Mouse (Mus musculus) lung, adult 10 weeks (tissue): ENCODE data around the gene Taldo1. TPM values are rescaled to one million over a fixed set of nuclear protein-coding genes. Genes with fewer than 3 reads are reported as not detected.

Source experiments
- polyA plus RNA-seq: library from polyadenylated mRNA; stranded (reverse); fragments of 350-450 nt; fragmentation: Illumina TruSeq; extraction: RNeasy Lipid Tissue Mini Kit (QIAGEN cat#74804); gene quantifications from one replicate; pipeline ENCODE4 v1.2.3, GENCODE M21; 2014; ENCODE audit warnings: low read depth, low replicate concordance; ENCODE audit not compliant: insufficient read depth

The Taldo1 gene
- polyA plus RNA-seq = 203 TPM

GRCm38 (mm10) chr7:141391625-141392551, at the start of gene Taldo1:
Gene Taldo1 (plus strand): TSS chr7:141392199.

GRCm38 (mm10) chr7:141413809-141414584, 22.0 kb downstream of the Taldo1 start, which contains the start of gene Gatd1:
Gene Gatd1 (minus strand): TSS chr7:141414136.

GRCm38 (mm10) chr7:141429310-141429709, 37.3 kb downstream of the Taldo1 start, which contains the start of gene Cend1:
Gene Cend1 (minus strand): TSS chr7:141429491.

GRCm38 (mm10) chr7:141437178-141438120, 45.5 kb downstream of the Taldo1 start, which contains the start of gene Slc25a22:
Gene Slc25a22 (minus strand): TSS chr7:141437892.

GRCm38 (mm10) chr7:141443828-141444237, 51.8 kb downstream of the Taldo1 start, which contains the start of gene Pidd1:
Gene Pidd1 (minus strand): TSS chr7:141444025.

GRCm38 (mm10) chr7:141447110-141447991, 55.4 kb downstream of the Taldo1 start, which contains the start of gene Rplp2:
Gene Rplp2 (plus strand): TSS chr7:141447370.

Other genes starting within 250 kb of the Taldo1 start
- gene Rnh1, start 219.3 kb upstream of the Taldo1 start, polyA plus RNA-seq = 139 TPM
- 93.0 TPM for gene Hras, start 198.2 kb upstream of the Taldo1 start, polyA plus RNA-seq
- 7.3 TPM for gene Lrrc56, start 198.0 kb upstream of the Taldo1 start, polyA plus RNA-seq
- gene Lmntd2, start 178.1 kb upstream of the Taldo1 start, polyA plus RNA-seq = 1.0 TPM
- gene Rassf7, start 176.3 kb upstream of the Taldo1 start, polyA plus RNA-seq = 55.1 TPM
- 26.6 TPM for gene Phrf1, start 163.4 kb upstream of the Taldo1 start, polyA plus RNA-seq
- gene Irf7, start 125.7 kb upstream of the Taldo1 start, polyA plus RNA-seq = 21.8 TPM
- gene Cdhr5, start 115.4 kb upstream of the Taldo1 start, polyA plus RNA-seq = 0.23 TPM
- gene Sct, start 113.1 kb upstream of the Taldo1 start, polyA plus RNA-seq = not detected
- not detected for gene Drd4, start 100.2 kb upstream of the Taldo1 start, polyA plus RNA-seq
- gene Deaf1, start 64.5 kb upstream of the Taldo1 start, polyA plus RNA-seq = 20.4 TPM
- gene Tmem80, start 64.5 kb upstream of the Taldo1 start, polyA plus RNA-seq = 25.4 TPM
- gene Eps8l2, start 53.3 kb upstream of the Taldo1 start, polyA plus RNA-seq = 30.4 TPM
- gene Gatd1, start 21.9 kb downstream of the Taldo1 start, polyA plus RNA-seq = 24.6 TPM
- 0.50 TPM for gene Cend1, start 37.3 kb downstream of the Taldo1 start, polyA plus RNA-seq
- 12.9 TPM for gene Slc25a22, start 45.7 kb downstream of the Taldo1 start, polyA plus RNA-seq
- 0.81 TPM for gene Pidd1, start 51.8 kb downstream of the Taldo1 start, polyA plus RNA-seq
- gene Rplp2, start 55.2 kb downstream of the Taldo1 start, polyA plus RNA-seq = 1,656 TPM
- gene Pnpla2, start 63.0 kb downstream of the Taldo1 start, polyA plus RNA-seq = 109 TPM
- 126 TPM for gene Cracr2b, start 68.9 kb downstream of the Taldo1 start, polyA plus RNA-seq
- 213 TPM for gene Cd151, start 75.2 kb downstream of the Taldo1 start, polyA plus RNA-seq
- 44.0 TPM for gene Polr2l, start 82.9 kb downstream of the Taldo1 start, polyA plus RNA-seq
- 42.4 TPM for gene Tspan4, start 83.0 kb downstream of the Taldo1 start, polyA plus RNA-seq
- 17.6 TPM for gene Chid1, start 147.7 kb downstream of the Taldo1 start, polyA plus RNA-seq
- gene Ap2a2, start 170.0 kb downstream of the Taldo1 start, polyA plus RNA-seq = 28.1 TPM